Mouse (Mus musculus) bone marrow, adult 2 months (tissue): Measurements from ENCODE around the gene Col8a2.

Experiments used
- CTCF ChIP-seq: fragments of 200-500 bp; IDR thresholded peaks from 2 replicates; pipeline ENCODE4 v1.5.1; 2011; ENCODE audit warnings: low read length, control low read depth; ENCODE audit not compliant: control insufficient read depth, insufficient read depth
- POLR2A ChIP-seq: fragments of 200-500 bp; IDR thresholded peaks from 2 replicates; pipeline ENCODE4 v1.6.1; 2011; ENCODE audit warnings: low read depth, mild to moderate bottlenecking, control low read depth, low read length, borderline replicate concordance; ENCODE audit not compliant: control insufficient read depth

DNA sequence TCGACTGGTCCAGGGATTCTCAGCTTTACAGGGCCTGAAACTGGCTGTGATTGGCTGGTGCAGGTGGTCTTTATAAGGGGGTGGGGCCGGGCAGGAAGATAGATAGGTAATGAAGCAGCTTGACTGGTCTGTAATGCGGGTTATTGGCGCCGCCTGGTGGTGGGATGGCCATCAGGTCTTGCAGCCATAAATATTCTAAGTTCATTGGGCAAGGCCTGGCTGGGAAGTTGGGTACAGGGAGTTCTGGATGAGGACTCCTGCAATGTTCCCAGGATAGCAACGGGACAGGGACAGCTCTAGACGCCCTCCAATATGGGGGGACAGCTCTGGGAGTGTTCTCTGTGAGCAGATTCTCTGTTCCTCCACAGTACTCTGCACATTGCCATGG lies 23.3 kb downstream of the Col8a2 start:
- no peak for TF ChIP-seq POLR2A
- TF ChIP-seq CTCF: peak; percentile 76
